Mouse (Mus musculus): ENCODE data around the gene Rbm6. TPM values are rescaled to one million over a fixed set of nuclear protein-coding genes. Genes with fewer than 3 reads are reported as not detected.

Gene Rbm6
- total RNA-seq, 1 experiment from 2014 or later, result 170 TPM

DNA sequence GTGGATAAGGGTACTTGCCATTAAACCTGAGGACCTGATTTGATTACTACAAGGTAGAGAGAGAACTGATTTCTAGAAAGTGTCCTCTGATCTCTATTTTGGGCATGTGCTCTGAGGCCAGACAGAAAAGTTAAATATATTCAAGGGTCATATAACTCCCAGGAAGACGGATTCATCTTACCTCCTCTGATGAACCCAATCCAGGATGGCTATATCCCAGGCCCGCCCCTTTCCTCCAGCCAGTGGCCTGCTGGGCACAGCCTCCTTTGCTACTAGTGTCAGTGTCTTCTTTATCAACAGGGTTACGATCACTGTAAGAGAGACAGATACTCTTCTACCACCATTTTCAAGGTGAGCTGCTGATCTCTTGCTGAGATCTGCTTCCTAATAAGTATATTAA lies 98.6 kb downstream of the Rbm6 start:
- ATAC-seq (replicated peaks in 1 of 2; ENCODE audit: insufficient read depth in 1 of 2, low FRiP score in 2 of 2, low TSS enrichment in 1 of 2, low read depth in 1 of 2, poor library complexity in 2 of 2, severe bottlenecking in 2 of 2), result no peak

DNA sequence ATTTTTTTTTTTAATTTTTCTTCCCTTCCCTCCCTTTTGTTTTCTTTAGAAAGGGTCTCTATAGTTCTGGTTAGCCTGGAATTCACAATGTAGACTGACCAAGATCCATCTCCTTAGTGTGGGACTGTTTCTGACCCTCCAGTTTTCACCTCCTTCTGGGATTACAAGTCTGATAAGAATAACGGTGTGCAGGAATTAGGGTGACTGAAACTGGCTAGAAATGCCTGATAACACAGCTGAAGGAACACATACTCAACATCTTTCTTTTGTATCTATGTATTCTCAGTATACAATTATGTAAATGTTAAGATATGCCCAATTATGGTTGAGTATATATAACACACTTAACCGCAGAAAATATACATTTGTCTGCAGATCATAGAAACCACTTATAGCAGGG lies 101.3 kb downstream of the Rbm6 start:
- no peak for ATAC-seq (replicated peaks in 1 of 2; ENCODE audit: insufficient read depth in 1 of 2, low FRiP score in 2 of 2, low TSS enrichment in 1 of 2, low read depth in 1 of 2, poor library complexity in 2 of 2, severe bottlenecking in 2 of 2)

GRCm38 (mm10) chr9:107770374-107771290 lies 102.4 kb downstream of the Rbm6 start, which contains the start of gene Rbm5:
Rbm5 (minus strand) TSS chr9:107770996.
- ATAC-seq (replicated peaks in 1 of 2; ENCODE audit: insufficient read depth in 1 of 2, low FRiP score in 2 of 2, low TSS enrichment in 1 of 2, low read depth in 1 of 2, poor library complexity in 2 of 2, severe bottlenecking in 2 of 2), result peak; percentile 98 to 99

DNA sequence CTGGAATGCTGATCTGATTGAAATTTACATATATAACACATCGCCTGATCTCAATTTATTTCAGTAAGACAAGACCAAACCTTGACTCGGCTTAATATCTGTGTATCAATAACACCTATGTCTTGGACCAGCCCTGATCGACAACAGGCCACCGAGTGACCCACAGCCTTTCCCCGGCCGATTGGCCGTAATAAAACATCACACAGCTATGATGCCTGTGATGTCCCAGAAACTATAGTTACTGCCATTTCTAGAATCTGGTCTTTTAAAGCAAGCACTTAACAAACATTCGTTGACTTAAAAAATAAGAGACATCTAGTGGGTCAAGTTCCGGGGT lies 103.0 kb downstream of the Rbm6 start:
- no peak for ATAC-seq (replicated peaks in 1 of 2; ENCODE audit: insufficient read depth in 1 of 2, low FRiP score in 2 of 2, low TSS enrichment in 1 of 2, low read depth in 1 of 2, poor library complexity in 2 of 2, severe bottlenecking in 2 of 2)

- ATAC-seq (replicated peaks in 1 of 2; ENCODE audit: insufficient read depth in 1 of 2, low FRiP score in 2 of 2, low TSS enrichment in 1 of 2, low read depth in 1 of 2, poor library complexity in 2 of 2, severe bottlenecking in 2 of 2), result 0 out of 4 replicates have a peak, but pooled peaks of 1 of the 2 experiments have one; percentile 4
These were observed 103.5 kb downstream of the Rbm6 start for GRCm38 (mm10) chr9:107769445-107770000.

GRCm38 (mm10) chr9:107768851-107769250 lies 104.2 kb downstream of the Rbm6 start:
- ATAC-seq (replicated peaks in 1 of 2; ENCODE audit: insufficient read depth in 1 of 2, low FRiP score in 2 of 2, low TSS enrichment in 1 of 2, low read depth in 1 of 2, poor library complexity in 2 of 2, severe bottlenecking in 2 of 2), result no peak

- ATAC-seq (replicated peaks in 1 of 2; ENCODE audit: insufficient read depth in 1 of 2, low FRiP score in 2 of 2, low TSS enrichment in 1 of 2, low read depth in 1 of 2, poor library complexity in 2 of 2, severe bottlenecking in 2 of 2), result no peak
These were observed 113.4 kb downstream of the Rbm6 start for GRCm38 (mm10) chr9:107759593-107759992.

DNA sequence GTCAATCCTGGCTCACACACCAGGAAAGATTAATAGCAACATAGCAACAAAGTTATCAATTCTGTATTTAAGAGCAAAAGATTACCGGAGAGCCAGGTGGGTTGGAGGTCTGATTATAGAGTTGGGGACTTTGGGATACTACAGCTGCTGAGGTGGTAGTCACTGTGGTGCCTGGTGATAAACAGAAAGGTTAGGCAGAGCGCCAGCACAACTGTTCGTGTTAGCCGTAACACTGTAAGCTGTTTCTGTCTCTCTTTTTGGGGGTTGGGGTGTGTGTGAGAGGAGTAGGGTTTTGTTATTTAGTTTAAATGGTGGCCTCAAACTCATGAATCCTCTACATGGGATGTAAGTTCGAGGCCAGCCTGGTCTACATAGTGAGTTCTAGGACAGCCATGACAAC lies 122.7 kb downstream of the Rbm6 start:
- ATAC-seq (replicated peaks in 1 of 2; ENCODE audit: insufficient read depth in 1 of 2, low FRiP score in 2 of 2, low TSS enrichment in 1 of 2, low read depth in 1 of 2, poor library complexity in 2 of 2, severe bottlenecking in 2 of 2), result no peak

- no peak for ATAC-seq (replicated peaks in 1 of 2; ENCODE audit: insufficient read depth in 1 of 2, low FRiP score in 2 of 2, low TSS enrichment in 1 of 2, low read depth in 1 of 2, poor library complexity in 2 of 2, severe bottlenecking in 2 of 2)
These were observed 125.0 kb downstream of the Rbm6 start for GRCm38 (mm10) chr9:107748063-107748462.

GRCm38 (mm10) chr9:107747310-107747709 lies 125.7 kb downstream of the Rbm6 start:
- ATAC-seq (replicated peaks in 1 of 2; ENCODE audit: insufficient read depth in 1 of 2, low FRiP score in 2 of 2, low TSS enrichment in 1 of 2, low read depth in 1 of 2, poor library complexity in 2 of 2, severe bottlenecking in 2 of 2), result peak; percentile 27 to 64; a peak in 1 of 4 replicates

GRCm38 (mm10) chr9:107746679-107747078 lies 126.4 kb downstream of the Rbm6 start:
- no peak for ATAC-seq (replicated peaks in 1 of 2; ENCODE audit: insufficient read depth in 1 of 2, low FRiP score in 2 of 2, low TSS enrichment in 1 of 2, low read depth in 1 of 2, poor library complexity in 2 of 2, severe bottlenecking in 2 of 2)

DNA sequence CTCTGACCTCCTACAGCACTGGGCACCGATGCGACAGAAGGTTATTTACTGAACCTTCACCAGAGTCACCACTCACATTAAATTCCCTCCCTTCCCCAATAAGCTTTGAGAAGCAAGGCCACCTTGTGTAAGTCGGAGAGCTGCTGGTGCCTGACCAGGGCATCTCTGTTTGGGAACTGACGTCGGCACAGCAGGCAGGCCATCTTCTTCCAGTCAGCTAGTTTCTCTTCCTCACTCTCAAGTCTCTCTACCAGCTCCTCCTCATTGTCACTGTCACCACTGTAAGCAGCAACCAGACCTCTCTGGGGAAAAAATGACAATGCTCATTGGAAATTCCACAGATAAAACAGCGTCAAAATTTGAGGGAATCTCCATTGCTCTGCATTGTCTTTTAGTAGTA lies 129.0 kb downstream of the Rbm6 start:
- no peak for ATAC-seq (replicated peaks in 1 of 2; ENCODE audit: insufficient read depth in 1 of 2, low FRiP score in 2 of 2, low TSS enrichment in 1 of 2, low read depth in 1 of 2, poor library complexity in 2 of 2, severe bottlenecking in 2 of 2)

DNA sequence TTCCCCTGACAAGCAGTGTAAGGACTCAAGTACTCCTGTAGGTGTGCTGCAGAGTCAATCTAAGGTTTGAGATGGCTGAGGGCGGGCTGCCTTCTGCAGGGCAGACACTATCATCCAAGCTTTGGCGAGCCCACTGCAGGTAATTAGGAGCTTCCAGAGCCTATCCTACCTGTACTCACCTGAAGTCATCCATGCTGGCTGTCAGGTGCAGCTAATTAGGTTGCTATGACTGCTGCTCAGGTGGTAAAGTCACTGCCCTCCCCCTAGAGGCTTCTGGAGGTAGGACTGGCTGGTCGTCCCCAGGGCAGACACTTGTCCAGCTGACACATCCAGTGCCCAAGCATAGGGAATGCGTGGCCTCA lies 134.2 kb downstream of the Rbm6 start:
- ATAC-seq (replicated peaks in 1 of 2; ENCODE audit: insufficient read depth in 1 of 2, low FRiP score in 2 of 2, low TSS enrichment in 1 of 2, low read depth in 1 of 2, poor library complexity in 2 of 2, severe bottlenecking in 2 of 2), result peak; percentile 27 to 28; a peak in 1 of 4 replicates

- peak; percentile 56 to 65 for ATAC-seq (replicated peaks in 1 of 2; ENCODE audit: insufficient read depth in 1 of 2, low FRiP score in 2 of 2, low TSS enrichment in 1 of 2, low read depth in 1 of 2, poor library complexity in 2 of 2, severe bottlenecking in 2 of 2)
These were observed 134.8 kb downstream of the Rbm6 start for GRCm38 (mm10) chr9:107738020-107738840.

- peak in 1 of 2 experiments; percentile 34; a peak in 2 of 4 replicates for ATAC-seq (replicated peaks in 1 of 2; ENCODE audit: insufficient read depth in 1 of 2, low FRiP score in 2 of 2, low TSS enrichment in 1 of 2, low read depth in 1 of 2, poor library complexity in 2 of 2, severe bottlenecking in 2 of 2)
These were observed 136.9 kb downstream of the Rbm6 start for GRCm38 (mm10) chr9:107736185-107736485.

DNA sequence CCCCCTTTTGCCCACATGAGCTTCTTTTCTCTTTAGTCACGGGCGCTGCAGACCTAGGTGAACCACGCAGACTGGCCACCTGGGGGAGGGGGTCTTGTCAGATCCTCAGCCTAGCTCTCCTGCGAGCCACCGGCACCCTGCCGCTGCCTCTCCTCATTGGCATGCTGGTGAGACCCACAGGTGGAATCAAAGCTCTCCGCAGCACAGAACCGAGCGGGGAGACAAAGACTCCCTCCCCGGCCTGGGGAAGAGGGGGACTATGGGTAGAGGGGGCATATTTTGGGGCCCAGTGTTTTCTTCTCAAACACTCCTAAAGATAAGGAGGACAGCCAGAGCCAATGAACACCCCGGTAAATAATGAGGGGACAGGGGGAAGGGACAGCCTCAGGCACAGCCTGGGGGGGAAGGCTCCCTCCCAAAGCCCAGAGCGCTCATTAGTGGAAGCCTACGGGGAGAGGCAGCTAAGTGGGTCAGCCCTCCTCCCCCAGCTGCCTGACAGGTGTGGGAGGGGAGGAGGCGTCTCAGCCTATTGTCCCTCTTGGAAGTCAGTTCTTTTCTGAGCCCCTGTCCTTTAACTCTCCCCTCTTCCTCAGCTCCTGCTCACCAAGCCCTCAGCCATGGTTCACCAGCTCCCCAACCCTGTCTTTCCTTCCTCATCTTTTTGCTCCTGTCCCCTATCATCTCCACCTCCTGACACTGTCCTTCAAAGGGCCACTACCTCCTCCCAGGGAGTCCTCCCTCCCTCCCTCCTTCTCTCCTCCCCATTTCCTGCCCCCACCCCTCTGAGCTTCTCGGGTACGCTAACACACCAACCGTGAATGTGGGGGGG lies 137.5 kb downstream of the Rbm6 start:
- ATAC-seq (replicated peaks in 1 of 2; ENCODE audit: insufficient read depth in 1 of 2, low FRiP score in 2 of 2, low TSS enrichment in 1 of 2, low read depth in 1 of 2, poor library complexity in 2 of 2, severe bottlenecking in 2 of 2), result no peak

DNA sequence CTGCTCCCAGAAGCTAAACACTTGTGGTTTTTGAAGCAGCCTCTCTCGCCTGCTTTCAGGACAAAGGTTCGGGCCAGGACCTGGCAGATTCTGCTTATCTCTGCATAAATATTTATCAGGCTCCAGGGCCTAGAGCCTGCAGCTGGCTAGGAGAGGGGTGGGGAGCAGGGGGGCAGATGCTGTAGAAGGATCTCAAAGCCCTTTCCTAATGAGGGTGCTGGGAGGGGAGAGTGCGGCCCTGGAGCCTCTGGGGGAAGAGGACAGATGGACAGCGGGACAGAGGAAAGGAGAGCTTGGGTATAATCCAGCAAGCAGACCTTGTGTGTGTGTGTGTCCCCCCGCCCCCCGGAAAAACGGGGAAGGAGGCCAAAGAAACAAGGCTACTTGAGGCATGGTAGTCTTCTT lies 138.5 kb downstream of the Rbm6 start:
- ATAC-seq (replicated peaks in 1 of 2; ENCODE audit: insufficient read depth in 1 of 2, low FRiP score in 2 of 2, low TSS enrichment in 1 of 2, low read depth in 1 of 2, poor library complexity in 2 of 2, severe bottlenecking in 2 of 2), result no peak
